Mouse (Mus musculus) forelimb bud, embryonic 11.5 days (tissue): ENCODE measurements around the gene Coro1c.

Source experiments
- DNase-seq: peaks from one replicate; pipeline ENCODE4 v3.0.0-alpha.2; 2012; ENCODE audit warnings: low read depth, low spot score

Gene Coro1c

DNA sequence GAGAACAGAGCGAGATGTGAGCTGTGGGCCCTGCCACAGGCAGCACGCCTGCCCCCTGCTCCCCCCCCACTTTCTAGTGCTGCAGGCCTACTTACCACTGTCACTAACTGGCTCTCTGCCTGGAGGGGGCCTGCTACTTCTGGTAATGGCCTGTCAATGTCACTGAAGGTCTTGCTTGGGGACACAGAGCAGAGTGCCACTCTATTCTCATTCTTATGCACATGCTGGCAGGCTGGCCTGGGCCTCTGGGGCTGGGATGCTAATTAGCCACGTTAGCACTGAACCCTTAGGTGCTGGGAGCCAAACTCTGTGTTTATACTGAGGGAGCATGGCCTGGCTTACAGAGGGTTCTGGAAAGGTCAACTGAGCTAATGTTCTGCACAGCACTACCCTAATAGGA lies 52.9 kb downstream of the Coro1c start:
- no peak for DNase-seq

DNA sequence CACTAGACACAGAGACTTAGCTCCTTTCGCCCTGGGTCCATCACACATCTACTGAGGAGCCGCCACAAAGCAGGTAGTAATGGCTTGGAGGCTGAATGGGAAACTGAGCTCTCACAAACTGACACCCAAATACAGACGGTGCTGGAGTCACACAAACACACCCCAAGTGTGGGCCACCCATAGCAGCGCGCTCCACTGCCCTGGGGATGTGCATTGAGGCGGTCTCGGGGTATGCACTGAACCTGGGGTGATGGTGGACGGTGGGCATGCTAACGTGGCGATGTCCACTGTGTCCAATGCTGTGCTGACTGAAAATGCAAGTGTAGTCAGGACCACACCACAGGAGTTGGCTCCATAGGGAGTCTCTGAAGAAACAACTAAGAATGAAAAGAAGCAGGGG lies 53.4 kb downstream of the Coro1c start:
- DNase-seq, result no peak

DNA sequence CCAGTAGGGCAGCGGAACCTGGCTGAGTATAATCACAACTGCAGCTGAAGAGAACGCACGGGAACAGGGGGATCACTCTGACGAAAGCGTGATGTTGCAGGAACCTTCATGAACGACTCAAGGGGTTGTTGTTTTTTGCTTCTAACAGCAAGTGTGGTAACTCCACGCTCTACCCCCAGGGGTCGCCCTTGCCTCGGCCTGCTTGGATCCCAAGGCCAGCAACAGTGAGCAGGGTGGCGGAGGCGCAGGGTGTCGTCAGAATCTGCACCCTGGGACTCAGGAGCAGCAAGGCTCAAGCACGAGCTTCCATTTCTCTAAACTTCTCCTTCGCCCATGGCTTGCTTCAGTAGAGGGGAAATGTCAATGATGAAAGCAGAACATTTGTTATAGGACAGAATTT lies 54.1 kb downstream of the Coro1c start:
- DNase-seq, result peak; percentile 72

DNA sequence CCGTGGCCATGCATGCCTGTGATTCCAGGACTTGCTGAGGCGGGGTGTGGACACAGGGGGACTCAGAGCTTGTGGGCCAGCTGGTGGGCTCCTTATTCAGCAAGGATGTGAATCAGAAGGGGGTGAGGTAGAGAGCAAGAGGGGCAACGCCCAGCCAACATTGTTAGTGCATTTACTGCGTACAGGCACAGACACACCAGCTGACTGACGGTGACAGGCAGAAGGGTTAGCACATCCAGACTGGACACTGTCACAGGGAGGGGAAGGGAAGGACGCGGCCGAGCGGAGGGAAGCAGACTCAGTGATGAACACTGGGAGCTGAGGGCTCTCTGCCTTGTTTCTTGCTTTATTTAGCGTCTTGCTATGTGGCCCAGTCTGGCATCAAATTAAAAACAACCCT lies 55.0 kb downstream of the Coro1c start:
- no peak for DNase-seq

DNA sequence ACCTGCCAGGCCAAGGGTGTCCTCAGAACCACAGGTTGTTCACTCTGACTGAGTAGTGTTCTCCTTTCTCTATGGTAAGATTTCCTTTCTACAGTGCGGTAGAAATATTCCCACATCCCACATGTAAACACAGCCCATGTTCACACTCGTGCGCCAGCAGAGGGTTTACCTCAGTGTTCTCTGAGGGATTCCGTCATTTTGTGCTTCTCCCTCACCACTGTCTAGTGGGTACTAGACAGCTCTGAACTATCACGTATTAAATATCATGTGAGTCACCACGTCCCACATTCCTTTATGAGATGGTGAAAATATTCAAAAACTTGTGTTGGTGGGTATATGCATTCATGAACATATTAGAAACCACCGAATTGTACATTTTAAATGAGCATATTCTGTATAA lies 56.1 kb downstream of the Coro1c start:
- DNase-seq, result no peak

DNA sequence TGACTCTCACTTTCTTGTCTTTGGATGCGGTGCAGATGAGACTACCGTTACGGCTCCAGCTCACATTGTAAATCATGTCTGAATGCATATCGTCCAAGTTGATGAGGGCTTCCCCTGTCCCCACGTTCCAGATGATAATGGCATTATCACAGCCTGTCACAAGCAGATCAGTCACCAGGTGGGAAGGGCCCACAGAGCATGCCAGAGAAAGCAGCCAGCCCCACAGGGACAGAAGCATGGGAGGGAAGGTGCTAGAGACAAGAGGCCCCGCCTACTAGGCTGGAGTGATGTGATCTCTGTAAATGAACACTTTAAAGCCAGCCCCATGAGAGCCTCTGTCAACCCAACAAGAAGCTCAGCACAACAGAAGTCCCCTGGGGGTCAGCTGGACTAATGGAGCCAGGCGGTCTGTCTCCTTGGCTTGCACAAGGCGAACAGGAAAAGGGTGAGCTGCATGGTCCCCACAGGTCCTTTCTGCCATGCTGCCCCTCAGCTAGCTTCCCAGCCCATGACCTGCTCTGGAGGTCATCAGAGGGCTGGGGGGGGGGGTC lies 57.8 kb downstream of the Coro1c start:
- no peak for DNase-seq

DNA sequence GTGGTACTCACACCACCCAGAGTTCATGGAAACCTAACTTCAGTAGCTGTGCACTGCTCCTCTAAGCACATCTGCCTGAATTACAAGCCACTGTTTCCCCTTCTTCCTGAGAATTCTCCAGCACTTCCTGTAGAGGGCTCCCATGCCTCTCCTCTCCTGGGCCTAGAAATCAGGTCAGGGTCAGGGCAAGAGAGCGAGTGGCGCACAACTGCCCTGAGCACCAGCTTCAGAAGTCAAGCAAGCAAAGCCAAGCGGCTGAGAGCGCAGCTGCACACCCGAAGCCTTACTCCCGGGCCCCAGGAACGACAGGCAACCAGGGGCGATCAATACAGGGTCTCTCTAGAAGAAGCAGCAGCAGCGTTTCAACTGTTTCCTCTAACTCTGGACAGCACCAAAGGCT lies 60.9 kb downstream of the Coro1c start:
- DNase-seq, result no peak

DNA sequence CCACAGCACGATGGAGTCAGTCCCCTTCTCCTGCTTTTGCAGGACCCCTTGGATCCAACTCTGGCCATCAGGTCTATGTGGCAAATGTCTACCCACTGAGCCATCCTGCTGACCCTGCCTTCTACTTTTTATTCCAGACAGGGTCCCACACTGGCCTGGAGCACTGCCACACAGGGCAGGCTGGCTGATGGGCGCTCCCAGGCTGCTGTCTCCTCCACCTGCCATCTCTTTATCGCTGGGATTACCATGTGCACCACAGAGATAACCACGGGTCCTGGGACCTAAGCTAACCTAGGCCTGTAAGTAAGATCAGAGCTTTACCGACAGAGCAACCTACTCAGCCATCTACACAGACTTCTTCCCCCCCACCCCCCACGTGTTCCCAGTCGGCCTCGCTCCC lies 61.9 kb downstream of the Coro1c start:
- DNase-seq, result no peak

DNA sequence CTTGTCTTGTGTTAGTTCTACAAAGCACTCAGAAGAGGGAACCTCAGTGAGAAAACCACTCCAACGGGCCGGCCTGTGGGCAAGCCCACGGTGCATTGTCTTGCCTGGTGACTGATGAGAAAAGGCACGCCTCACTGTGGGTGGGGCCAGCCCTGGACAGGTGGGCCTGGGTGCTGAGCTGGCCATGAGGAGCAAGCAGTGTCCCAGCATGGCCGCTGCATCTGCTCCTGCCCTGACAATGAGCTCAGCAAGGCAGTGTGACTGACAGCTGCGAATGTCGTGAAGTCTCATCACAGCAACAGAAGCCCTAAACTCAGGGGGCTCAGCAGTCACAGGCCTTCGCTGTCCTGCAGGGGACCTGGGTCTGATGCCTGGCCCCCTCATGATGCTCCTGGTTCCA lies 62.9 kb downstream of the Coro1c start:
- DNase-seq, result no peak

DNA sequence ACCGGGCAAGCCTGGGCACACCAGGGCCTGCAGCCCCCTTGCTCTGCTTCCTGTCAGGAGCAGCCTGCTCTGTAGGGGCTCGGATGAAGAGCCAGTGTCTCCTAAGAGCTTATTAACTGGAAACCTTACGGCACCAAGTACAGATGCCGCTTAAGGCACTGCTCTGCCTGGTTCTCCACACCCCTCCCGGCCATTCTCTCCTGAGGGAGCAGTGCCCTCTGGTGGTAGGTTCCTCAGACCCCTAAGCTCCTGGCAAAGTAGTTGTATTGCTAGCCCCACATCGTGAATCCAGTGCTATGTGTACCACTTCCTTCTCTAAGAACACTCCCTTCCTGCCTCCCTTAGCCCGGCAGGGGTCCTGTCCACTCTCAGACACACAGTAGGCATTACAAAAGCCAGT lies 63.8 kb downstream of the Coro1c start:
- peak; percentile 62 for DNase-seq

DNA sequence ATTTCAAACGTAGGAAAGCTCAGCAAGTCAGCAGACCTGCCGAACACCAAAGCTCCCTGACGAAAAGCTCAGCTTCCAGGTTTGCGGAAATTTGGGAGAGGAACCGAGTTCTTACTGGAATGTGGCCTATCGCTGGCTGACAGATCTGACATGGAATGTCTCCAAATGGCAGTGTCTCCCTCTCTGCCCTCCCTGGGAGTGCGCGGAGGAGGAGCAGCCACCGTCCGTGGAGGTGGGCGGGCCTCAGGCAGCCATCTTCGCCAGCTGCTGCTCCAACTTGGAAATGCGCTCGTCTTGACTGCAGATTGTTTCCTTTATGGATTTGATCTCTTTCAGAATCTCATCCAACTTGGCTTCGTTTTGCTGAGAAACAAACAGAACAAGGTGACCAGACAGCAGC lies 64.5 kb downstream of the Coro1c start:
- DNase-seq, result no peak

DNA sequence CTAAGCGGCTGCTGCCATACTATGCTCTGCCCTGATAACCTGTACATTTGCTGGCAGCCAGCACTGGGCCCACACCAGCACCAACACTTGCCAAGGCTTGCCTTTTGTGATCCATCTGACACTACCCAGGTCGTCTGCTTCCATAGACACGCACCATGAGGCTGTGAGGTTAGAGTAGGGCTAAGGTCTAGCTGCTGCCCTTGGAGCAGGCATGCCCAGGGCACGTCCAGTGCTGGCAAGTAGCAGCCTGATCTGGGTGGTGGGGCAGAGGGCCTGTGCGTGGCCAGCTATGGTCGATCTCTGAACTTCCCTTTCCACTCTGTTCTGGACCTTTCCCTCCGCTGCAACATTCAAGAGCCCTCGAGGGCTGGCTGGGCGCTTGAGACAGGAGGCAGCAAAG lies 65.7 kb downstream of the Coro1c start:
- DNase-seq, result no peak

DNA sequence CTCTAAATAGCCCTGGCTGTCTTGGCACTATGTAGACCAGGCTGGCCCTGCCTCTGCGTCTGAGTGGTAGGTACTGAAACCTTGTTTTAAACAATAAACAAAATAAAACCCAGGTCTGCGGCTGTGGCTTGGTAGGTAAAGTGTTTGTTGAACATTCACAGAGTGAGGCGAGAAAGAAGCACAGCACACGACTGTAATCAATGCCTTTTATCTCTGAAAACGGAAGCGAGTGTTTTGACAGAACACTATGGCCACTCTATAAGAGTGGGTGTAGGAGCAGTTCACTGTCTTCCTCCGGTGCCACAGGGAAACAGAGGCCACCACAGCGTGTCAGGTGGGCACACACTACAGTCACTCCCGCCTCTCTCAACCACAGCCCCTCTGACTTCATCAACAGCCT lies 66.3 kb downstream of the Coro1c start:
- DNase-seq, result no peak

DNA sequence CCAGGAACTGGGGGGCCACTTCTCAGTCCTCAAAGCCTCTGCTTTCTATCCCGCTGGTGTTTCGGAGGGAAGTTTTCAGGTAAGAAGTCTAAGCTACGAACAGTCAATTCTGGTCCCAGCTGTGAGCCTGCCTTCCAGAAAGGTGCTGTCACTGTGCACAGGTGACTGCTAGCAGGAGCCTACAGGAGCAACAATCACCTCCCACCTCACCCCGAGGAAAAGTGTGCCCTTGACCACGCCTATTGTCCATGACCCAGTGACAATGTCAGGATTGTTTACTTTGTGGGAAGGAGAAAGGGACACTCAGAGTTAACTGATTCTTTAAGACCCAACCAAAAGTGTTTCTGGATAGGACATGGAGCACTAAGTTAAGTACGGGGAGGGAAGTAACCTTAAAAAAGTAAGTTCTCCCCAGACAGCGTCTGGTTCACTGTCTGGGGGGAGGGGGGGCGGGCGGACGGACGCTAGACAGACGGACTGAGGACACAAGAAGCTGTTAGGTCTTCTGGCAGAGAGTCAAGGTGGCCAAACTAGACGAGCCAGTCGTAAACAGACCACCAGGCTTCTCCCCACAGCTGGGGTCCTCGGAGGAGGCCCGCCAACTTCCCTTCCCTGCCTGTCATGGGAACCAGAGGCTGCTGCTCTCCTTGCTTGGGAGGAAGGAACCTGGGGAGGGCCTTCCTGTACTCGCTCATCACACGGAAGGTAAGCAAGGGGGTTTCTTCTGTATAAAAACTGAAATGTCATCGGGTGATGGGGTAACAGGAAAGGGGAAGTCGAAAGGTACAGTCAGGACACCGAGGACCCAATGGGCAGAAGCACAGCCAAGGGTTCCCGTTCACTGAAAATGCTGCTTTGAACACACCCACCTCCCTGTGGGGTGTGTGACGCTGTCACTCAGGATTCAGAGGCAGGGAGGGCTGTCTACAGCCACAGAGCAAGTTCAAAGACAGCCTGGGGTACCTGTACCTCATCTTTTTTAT lies 67.0 kb downstream of the Coro1c start:
- DNase-seq, result no peak

DNA sequence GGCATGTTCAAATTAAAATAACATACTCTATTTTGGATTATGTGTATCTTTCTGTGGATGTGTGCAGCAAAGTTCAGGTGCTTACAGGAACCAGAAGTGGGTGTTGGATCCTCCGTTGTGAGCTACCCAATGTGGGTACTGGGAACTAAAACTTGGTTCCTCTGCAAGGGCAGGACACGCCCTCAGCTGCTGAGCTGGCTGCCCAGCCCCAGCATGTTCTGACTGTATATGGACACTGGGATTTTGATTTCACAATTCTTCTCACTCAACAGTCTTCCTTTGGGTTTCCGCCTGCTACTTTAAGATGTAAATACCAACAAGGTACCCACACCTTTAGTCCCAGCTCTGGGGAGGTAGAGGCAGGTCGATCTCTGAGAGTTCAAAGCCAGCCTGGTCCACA lies 68.1 kb downstream of the Coro1c start:
- no peak for DNase-seq

DNA sequence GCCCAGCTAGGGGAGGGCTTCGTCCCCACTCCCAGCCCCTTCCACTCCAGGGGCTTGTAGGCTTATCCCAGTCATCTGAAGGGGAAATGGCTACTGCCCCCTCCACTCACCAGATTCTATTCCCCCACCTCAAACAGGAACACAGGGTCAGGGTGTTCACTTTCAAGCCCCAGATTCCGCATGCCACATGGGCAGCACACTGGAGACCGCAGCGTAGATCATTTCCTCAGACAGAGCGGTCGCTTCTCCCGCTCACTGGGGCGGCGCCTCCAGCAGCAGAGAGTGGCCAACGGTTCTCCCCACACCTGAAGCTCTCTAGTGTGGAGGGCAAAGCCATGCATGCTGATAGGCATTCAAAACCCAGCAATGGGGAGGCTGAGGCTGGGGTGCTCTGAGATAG lies 71.6 kb downstream of the Coro1c start:
- no peak for DNase-seq

DNA sequence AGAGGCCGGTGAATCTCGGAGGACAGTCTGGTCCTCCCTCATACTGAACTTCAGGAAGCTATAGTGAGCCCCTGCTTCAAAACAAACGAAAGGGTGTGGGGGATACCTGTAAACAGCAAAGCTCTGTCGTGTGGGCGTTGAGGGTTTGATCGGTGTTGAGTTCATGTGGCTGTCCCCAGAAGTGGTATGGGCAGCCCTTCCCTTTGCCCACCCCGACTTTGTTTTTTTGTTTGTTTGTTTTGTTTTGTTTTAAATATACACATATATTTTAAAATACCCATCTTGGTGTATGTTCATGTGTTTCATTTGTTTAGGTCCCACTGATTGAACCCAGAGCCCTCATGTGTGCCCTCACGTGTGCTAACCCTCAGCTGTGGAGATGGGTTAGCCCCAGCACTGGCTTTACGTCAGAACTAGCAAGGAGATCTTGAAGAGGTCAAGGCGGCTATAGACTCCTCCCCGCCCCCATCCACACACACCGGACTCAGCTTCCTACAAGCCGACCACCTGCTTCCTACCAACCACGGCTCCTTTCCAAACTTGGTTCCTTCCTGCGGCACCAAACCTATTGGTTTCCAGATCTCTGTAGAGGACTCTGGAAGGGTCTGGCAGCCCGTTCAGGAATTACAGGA lies 75.1 kb downstream of the Coro1c start:
- no peak for DNase-seq

DNA sequence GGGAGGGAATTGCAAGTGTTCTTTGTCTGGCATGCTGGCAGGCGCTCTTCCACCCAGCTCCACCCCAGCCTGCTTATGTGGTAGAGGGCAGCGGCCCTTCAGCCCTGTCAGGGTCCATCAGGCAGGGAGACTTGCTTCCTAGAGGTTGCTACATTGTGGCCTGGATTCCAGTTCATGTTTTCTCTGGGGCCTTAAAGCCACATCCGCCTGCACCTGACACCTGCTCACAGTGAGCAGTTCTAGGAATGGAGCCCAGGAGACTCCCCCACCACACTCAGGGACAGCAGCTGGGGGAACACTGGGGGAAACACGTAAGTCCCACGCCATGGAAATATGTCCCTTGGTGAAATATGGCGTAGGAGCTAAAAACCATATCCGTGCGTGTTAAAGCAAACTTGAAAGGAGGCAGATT lies 76.1 kb downstream of the Coro1c start, which contains the start of gene Selplg:
Gene Selplg, minus strand, starts transcription at position 155 of the 412 bp plus-strand sequence.
- DNase-seq, result no peak

DNA sequence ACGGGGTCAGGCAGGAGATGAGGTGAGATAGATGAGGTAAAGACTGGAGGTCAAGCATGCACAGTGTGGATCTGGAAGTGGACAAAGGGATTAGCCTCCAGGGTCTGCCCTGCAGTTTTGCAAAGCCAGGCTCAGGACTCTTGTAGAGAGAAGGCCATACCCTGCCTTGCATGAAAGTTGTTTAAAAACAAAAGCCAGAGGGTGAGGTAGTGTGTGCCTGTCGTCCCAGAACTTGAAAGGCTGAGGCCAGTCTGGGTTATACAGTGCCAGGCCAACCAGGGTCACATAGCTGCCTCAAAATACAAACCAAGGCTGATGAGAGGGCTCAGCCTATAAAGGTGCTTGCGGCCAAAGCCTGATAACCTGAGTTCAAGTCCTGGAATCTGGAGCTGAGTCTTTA lies 76.8 kb downstream of the Coro1c start:
- no peak for DNase-seq

DNA sequence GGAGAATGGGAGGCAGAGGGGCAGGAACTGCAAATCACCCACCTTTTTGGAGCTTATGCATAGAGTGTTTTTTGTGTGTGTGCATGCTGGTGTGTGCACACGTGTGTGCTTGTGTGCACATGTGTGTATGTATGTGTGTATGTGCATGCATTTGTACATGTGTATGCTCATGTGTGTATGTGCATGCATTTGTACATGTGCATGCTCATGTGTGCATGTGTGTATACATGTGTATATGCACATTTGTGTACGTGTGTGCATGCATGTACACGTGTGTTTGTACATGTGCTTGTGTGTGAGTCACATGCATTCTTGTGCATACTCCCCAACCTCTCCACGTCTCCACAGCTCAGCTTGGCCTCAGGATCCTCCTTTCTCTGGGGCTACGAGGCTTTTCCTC lies 77.8 kb downstream of the Coro1c start:
- no peak for DNase-seq

DNA sequence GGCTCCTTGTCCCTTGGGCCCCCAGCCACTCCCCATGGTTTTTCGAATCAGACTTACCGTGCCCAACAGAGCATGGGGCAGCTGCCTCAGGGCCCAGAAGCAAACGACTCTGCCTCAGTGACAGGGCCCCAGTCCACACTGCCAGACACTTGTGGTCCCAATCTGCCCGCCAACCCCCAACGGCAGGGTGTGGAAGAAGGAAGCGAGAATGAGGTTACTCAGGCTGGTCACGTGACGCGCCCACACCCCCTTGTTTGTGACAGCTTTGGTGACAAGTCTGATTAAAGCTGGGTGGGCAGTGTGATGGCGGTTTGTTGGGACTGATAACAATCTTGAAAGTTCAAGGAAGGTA lies 78.3 kb downstream of the Coro1c start:
- DNase-seq, result no peak

DNA sequence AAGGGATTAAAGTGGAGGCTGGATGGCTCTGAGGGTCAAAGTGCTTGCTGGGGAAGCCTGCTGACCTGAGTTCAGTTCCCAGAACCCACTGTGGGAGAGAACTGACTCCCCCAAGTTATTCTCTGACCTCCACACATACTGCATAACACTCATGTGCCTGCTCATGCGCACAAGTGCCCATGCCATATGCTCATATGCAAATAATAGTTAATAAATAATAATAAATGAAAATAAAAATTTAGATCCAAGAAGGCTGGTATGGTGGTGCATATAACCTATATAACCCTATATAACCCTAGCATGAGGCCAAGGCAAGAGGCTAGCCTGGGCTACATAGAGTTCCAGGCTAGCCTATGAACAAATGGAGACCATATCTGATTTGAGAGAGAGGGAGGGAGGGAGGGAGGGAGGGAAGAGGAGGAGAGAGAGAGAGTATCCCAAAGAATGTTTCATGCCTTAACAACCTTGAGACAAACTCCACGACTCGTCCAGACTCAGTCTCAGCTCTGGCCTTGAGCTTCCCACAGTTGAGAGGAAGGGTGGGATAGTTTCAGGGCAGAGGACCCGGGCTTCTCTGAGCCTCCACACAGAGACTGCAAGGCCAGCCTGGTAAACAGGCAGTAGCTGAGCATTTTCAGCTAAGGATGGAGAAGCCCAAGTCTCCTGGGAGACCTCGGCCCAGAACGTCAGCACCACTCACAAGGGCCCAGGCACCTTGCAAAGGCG lies 78.8 kb downstream of the Coro1c start:
- no peak for DNase-seq
